Mouse (Mus musculus) embryonic facial prominence, embryonic 10.5 days (tissue): ENCODE data around the gene Arhgap24. TPM values are rescaled to one million over a fixed set of nuclear protein-coding genes. Genes with fewer than 3 reads are reported as not detected.
A peak's percentile ranks its signal among the peaks of the same experiment; 100 is the strongest.

Experiments
- DNase-seq: peaks from one replicate; pipeline ENCODE4 v3.0.0-alpha.2; 2017; ENCODE audit warnings: low spot score
- H3K27ac ChIP-seq: fragments of 300-500 bp; sonication (generic); replicated peaks from 2 replicates; pipeline ENCODE4 v1.5.1; 2016; ENCODE audit warnings: mild to moderate bottlenecking
- H3K27me3 ChIP-seq: fragments of 300-500 bp; sonication (generic); replicated peaks from 2 replicates; pipeline ENCODE4 v1.6.1; 2016; ENCODE audit warnings: low read depth, mild to moderate bottlenecking; ENCODE audit not compliant: poor library complexity, severe bottlenecking
- H3K36me3 ChIP-seq: fragments of 300-500 bp; sonication (generic); replicated peaks from 2 replicates; pipeline ENCODE4 v1.6.1; 2016; ENCODE audit warnings: mild to moderate bottlenecking, moderate library complexity
- H3K4me1 ChIP-seq: fragments of 300-500 bp; sonication (generic); 2 replicates; pipeline ENCODE4 v1.6.1; 2016
- H3K4me3 ChIP-seq: fragments of 300-500 bp; sonication (generic); 2 replicates; pipeline ENCODE4 v1.5.1; 2016; ENCODE audit warnings: mild to moderate bottlenecking, moderate library complexity
- H3K9me3 ChIP-seq: fragments of 300-500 bp; sonication (generic); 2 replicates; pipeline ENCODE4 v1.6.1; 2016; ENCODE audit warnings: mild to moderate bottlenecking
- WGBS: fragments of 180-500 bp; shearing (Covaris S2); methylation state at CpG from one replicate; pipeline ENCODE4 v1.1.7; 2016; 5-methylcytosine and 5-hydroxymethylcytosine counted together
- polyA plus RNA-seq: library from polyadenylated mRNA; unstranded; fragments of >200 nt; fragmentation: Nextera tagmentation; extraction: Ambion mirVana; gene quantifications from 2 replicates; pipeline ENCODE4 v1.2.1, GENCODE M21; 2016

Gene Arhgap24
- polyA plus RNA-seq, 1 experiment from 2014 or later: 8.4 TPM

- no peak for DNase-seq
- Histone ChIP-seq H3K4me1 (no peaks in the 10 kb centered on the region), H3K27me3 (no peaks in the 10 kb centered on the region), H3K9me3 (no peaks in the 10 kb centered on the region), H3K4me3 (no peak overlapping the region), H3K27ac (no peak overlapping the region), H3K36me3 (no peaks in the 10 kb centered on the region)
- 91% methylated on average over 4 of the region's 4 CpGs for WGBS
Measured at GRCm38 (mm10) chr5:102504557-102504956, 23.4 kb downstream of the Arhgap24 start.

- no peaks in the 10 kb centered on the region for H3K9me3 ChIP-seq
- no peaks in the 10 kb centered on the region for H3K4me1 ChIP-seq
- no peak overlapping the region for H3K4me3 ChIP-seq
- no peak overlapping the region for H3K27ac ChIP-seq
- DNase-seq: no peak
- 79% methylated on average over 3 of the region's 3 CpGs for WGBS
- no peaks in the 10 kb centered on the region for H3K27me3 ChIP-seq
- H3K36me3 ChIP-seq: no peaks in the 10 kb centered on the region
Measured at GRCm38 (mm10) chr5:102508162-102508561, 27.0 kb downstream of the Arhgap24 start.

GRCm38 (mm10) chr5:102509381-102509780 lies 28.2 kb downstream of the Arhgap24 start:
- Histone ChIP-seq H3K27me3 (no peaks in the 10 kb centered on the region), H3K36me3 (no peaks in the 10 kb centered on the region), H3K4me1 (peaks cover 7% of the 10 kb centered on the region), H3K9me3 (no peaks in the 10 kb centered on the region), H3K27ac (no peak overlapping the region), H3K4me3 (no peak overlapping the region)
- no peak for DNase-seq
- 82% methylated on average over 2 of the region's 2 CpGs for WGBS

GRCm38 (mm10) chr5:102511651-102512050 lies 30.5 kb downstream of the Arhgap24 start:
- H3K27ac ChIP-seq: no peak overlapping the region
- H3K4me1 ChIP-seq: peaks cover 17% of the 10 kb centered on the region
- no peaks in the 10 kb centered on the region for H3K27me3 ChIP-seq
- H3K4me3 ChIP-seq: no peak overlapping the region
- 81% methylated on average over 4 of the region's 4 CpGs for WGBS
- H3K36me3 ChIP-seq: no peaks in the 10 kb centered on the region
- no peak for DNase-seq
- no peaks in the 10 kb centered on the region for H3K9me3 ChIP-seq

GRCm38 (mm10) chr5:102515496-102515895 lies 34.3 kb downstream of the Arhgap24 start:
- no peak overlapping the region for H3K27ac ChIP-seq
- 73% methylated on average over 7 of the region's 7 CpGs for WGBS
- H3K4me3 ChIP-seq: no peak overlapping the region
- H3K9me3 ChIP-seq: no peaks in the 10 kb centered on the region
- H3K36me3 ChIP-seq: no peaks in the 10 kb centered on the region
- H3K4me1 ChIP-seq: peaks cover 17% of the 10 kb centered on the region
- no peak for DNase-seq
- no peaks in the 10 kb centered on the region for H3K27me3 ChIP-seq

- WGBS: 92% methylated on average over 1 of the region's 1 CpGs
- H3K27me3 ChIP-seq: no peaks in the 10 kb centered on the region
- no peak overlapping the region for H3K4me3 ChIP-seq
- H3K36me3 ChIP-seq: no peaks in the 10 kb centered on the region
- DNase-seq: no peak
- H3K9me3 ChIP-seq: no peaks in the 10 kb centered on the region
- peaks cover under 1% of the 10 kb centered on the region; the same call in 1 of the 2 replicates for H3K4me1 ChIP-seq
- no peak overlapping the region for H3K27ac ChIP-seq
Measured at GRCm38 (mm10) chr5:102520506-102520905, 39.3 kb downstream of the Arhgap24 start.

- Histone ChIP-seq H3K4me3 (no peak overlapping the region), H3K27ac (no peak overlapping the region), H3K4me1 (no peaks in the 10 kb centered on the region), H3K9me3 (no peaks in the 10 kb centered on the region), H3K27me3 (no peaks in the 10 kb centered on the region), H3K36me3 (no peaks in the 10 kb centered on the region)
- WGBS: 89% methylated on average over 9 of the region's 9 CpGs
- no peak for DNase-seq
Measured at GRCm38 (mm10) chr5:102535311-102535710, 54.1 kb downstream of the Arhgap24 start.

GRCm38 (mm10) chr5:102537819-102538218 lies 56.6 kb downstream of the Arhgap24 start:
- Histone ChIP-seq H3K36me3 (no peaks in the 10 kb centered on the region), H3K27me3 (no peaks in the 10 kb centered on the region), H3K4me1 (no peaks in the 10 kb centered on the region), H3K9me3 (no peaks in the 10 kb centered on the region), H3K4me3 (no peak overlapping the region), H3K27ac (no peak overlapping the region)
- 82% methylated on average over 3 of the region's 3 CpGs for WGBS
- DNase-seq: no peak

- 90% methylated on average over 4 of the region's 4 CpGs for WGBS
- Histone ChIP-seq H3K4me1 (peaks cover 12% of the 10 kb centered on the region), H3K27ac (no peak overlapping the region), H3K27me3 (no peaks in the 10 kb centered on the region), H3K36me3 (no peaks in the 10 kb centered on the region), H3K4me3 (no peak overlapping the region), H3K9me3 (no peaks in the 10 kb centered on the region)
- no peak for DNase-seq
Measured at GRCm38 (mm10) chr5:102546296-102546695, 65.1 kb downstream of the Arhgap24 start.

GRCm38 (mm10) chr5:102547786-102548185 lies 66.6 kb downstream of the Arhgap24 start:
- no peak for DNase-seq
- Histone ChIP-seq H3K36me3 (no peaks in the 10 kb centered on the region), H3K4me1 (peaks cover 14% of the 10 kb centered on the region), H3K4me3 (no peak overlapping the region), H3K27ac (no peak overlapping the region), H3K9me3 (no peaks in the 10 kb centered on the region), H3K27me3 (no peaks in the 10 kb centered on the region)

GRCm38 (mm10) chr5:102548382-102548781 lies 67.2 kb downstream of the Arhgap24 start:
- no peaks in the 10 kb centered on the region for H3K27me3 ChIP-seq
- no peaks in the 10 kb centered on the region for H3K36me3 ChIP-seq
- peaks cover 14% of the 10 kb centered on the region for H3K4me1 ChIP-seq
- 85% methylated on average over 2 of the region's 2 CpGs for WGBS
- H3K9me3 ChIP-seq: no peaks in the 10 kb centered on the region
- no peak for DNase-seq
- H3K27ac ChIP-seq: no peak overlapping the region
- H3K4me3 ChIP-seq: no peak overlapping the region

- peaks cover 14% of the 10 kb centered on the region for H3K4me1 ChIP-seq
- no peak for DNase-seq
- H3K27me3 ChIP-seq: no peaks in the 10 kb centered on the region
- no peaks in the 10 kb centered on the region for H3K36me3 ChIP-seq
- H3K4me3 ChIP-seq: no peak overlapping the region
- H3K27ac ChIP-seq: no peak overlapping the region
- no peaks in the 10 kb centered on the region for H3K9me3 ChIP-seq
- WGBS: 66% methylated on average over 3 of the region's 3 CpGs
Measured at GRCm38 (mm10) chr5:102550211-102550610, 69.0 kb downstream of the Arhgap24 start.

GRCm38 (mm10) chr5:102550870-102551637 lies 69.9 kb downstream of the Arhgap24 start:
- Histone ChIP-seq H3K27ac (peak overlapping the region; percentile 48), H3K4me1 (peaks cover 14% of the 10 kb centered on the region), H3K9me3 (no peaks in the 10 kb centered on the region), H3K27me3 (no peaks in the 10 kb centered on the region), H3K4me3 (no peak overlapping the region), H3K36me3 (no peaks in the 10 kb centered on the region)
- no peak for DNase-seq
- 45% methylated on average over 11 of the region's 11 CpGs for WGBS
